Comparison of ENCODE assay signal across 9 mouse cellular contexts in genomic region chr12:25702176-25703022, GRCm38 (mm10).
DNase-seq lines count a peak whose midpoint lies in the region; ATAC-seq lines count a peak whose summit lies in the region.
"Had no signal": no experiment of that assay in that cellular context is flagged by ENCODE, and none has a peak within 500 bp of the region (broad histone marks: within the 10 kb centered on the region; RNA-seq: fewer than 3 reads in every experiment).

No protein-coding gene starts in this region.

- no peaks in the 10 kb centered on the region for H3K9me3 ChIP-seq in hindbrain, embryonic 14.5 days (ENCODE audit: control insufficient read depth, low read length)

- no peaks in the 10 kb centered on the region for H3K27me3 ChIP-seq in hindbrain, embryonic 14.5 days (ENCODE audit: control insufficient read depth, insufficient read depth, low read length)

- H3K27ac ChIP-seq in hindbrain, embryonic 14.5 days, result peak overlapping the region; percentile 41
- H3K27ac ChIP-seq: macrophage had no signal

- H3K4me2 ChIP-seq in hindbrain, embryonic 14.5 days (replicated peaks), result peak overlapping the region; percentile 50

- H3K4me3 ChIP-seq in hindbrain, embryonic 14.5 days (replicated peaks; ENCODE audit: low read length), result peak overlapping the region; percentile 7

- peak; percentile 20; the same call in 1 of the 2 replicates for ATAC-seq in cerebellum, adult (ENCODE audit: insufficient number of reproducible peaks, low FRiP score, low TSS enrichment)
- peak; percentile 54 for ATAC-seq in common myeloid progenitor, adult 5-6 weeks (replicated peaks; ENCODE audit: low read depth, poor library complexity, severe bottlenecking)
- ATAC-seq in hindbrain, embryonic 14.5 days (ENCODE audit: low FRiP score), result peak; percentile 59; the same call in 1 of the 2 replicates
- ATAC-seq in erythroblast, adult 5-6 weeks (replicated peaks; ENCODE audit: low FRiP score, poor library complexity, severe bottlenecking), result no peak

- WGBS in hindbrain, embryonic 14.5 days, result 7% methylated on average over 21 of the region's 21 CpGs

- no peak for DNase-seq in cerebellum, postnatal 4 days (ENCODE audit: low spot score in 2 of 2)
- peak; percentile 30 for DNase-seq in hindbrain, embryonic 14.5 days (ENCODE audit: low spot score)
- DNase-seq in naive thymus-derived CD4-positive, alpha-beta T cell, adult 2 months (ENCODE audit: low read depth), result peak; percentile 25
- DNase-seq in gastrocnemius, postnatal 4 days (ENCODE audit: low spot score in 2 of 2), result no peak
- DNase-seq in urinary bladder, postnatal 14 days (ENCODE audit: low spot score), result no peak

- H3K9ac ChIP-seq in hindbrain, embryonic 14.5 days, result peak overlapping the region; percentile 46

- peaks cover 11% of the 10 kb centered on the region for H3K4me1 ChIP-seq in hindbrain, embryonic 14.5 days (replicated peaks; ENCODE audit: control insufficient read depth, insufficient read depth, low read length)

- no peaks in the 10 kb centered on the region for H3K36me3 ChIP-seq in hindbrain, embryonic 14.5 days (replicated peaks; ENCODE audit: control insufficient read depth, insufficient read depth)

Comparison
In these comparisons a context has a peak if more than half of its experiments do, and no peak if none do; other contexts are left out.
1. DNase-seq: peak in hindbrain, embryonic 14.5 days (single experiment) and naive thymus-derived CD4-positive, alpha-beta T cell, adult 2 months (single experiment); none in cerebellum, postnatal 4 days (0 of 2), gastrocnemius, postnatal 4 days (0 of 2) and urinary bladder, postnatal 14 days (single experiment).